Mouse (Mus musculus) cortical plate, adult 2 months (tissue): ENCODE measurements around the gene Spag6.

Experiments used
- CTCF ChIP-seq: fragments of 200-500 bp; IDR thresholded peaks from 2 replicates; pipeline ENCODE4 v1.5.1; 2011; ENCODE audit warnings: mild to moderate bottlenecking, control low read depth, low read length; ENCODE audit not compliant: insufficient read depth; ENCODE audit errors: extremely low read depth
- POLR2A ChIP-seq: fragments of 200-500 bp; IDR thresholded peaks from 2 replicates; pipeline ENCODE4 v1.6.1; 2011; ENCODE audit warnings: mild to moderate bottlenecking, low read length, control low read depth; ENCODE audit not compliant: insufficient read depth; ENCODE audit errors: extremely low read depth

- TF ChIP-seq CTCF (no peak), POLR2A (peak; percentile 89)
Measured at GRCm38 (mm10) chr2:18672133-18672765, 21.6 kb upstream of the Spag6 start, which contains the start of gene Commd3.
